Mouse (Mus musculus) urinary bladder, postnatal 10 days (tissue): ENCODE measurements around the gene Appbp2.

Source experiments
- DNase-seq: peaks from one replicate; pipeline ENCODE4 v3.0.0; 2022; ENCODE audit warnings: low spot score

Appbp2 gene

GRCm38 (mm10) chr11:85152256-85152930, 82.5 kb downstream of the Appbp2 start:
- DNase-seq: no peak

DNA sequence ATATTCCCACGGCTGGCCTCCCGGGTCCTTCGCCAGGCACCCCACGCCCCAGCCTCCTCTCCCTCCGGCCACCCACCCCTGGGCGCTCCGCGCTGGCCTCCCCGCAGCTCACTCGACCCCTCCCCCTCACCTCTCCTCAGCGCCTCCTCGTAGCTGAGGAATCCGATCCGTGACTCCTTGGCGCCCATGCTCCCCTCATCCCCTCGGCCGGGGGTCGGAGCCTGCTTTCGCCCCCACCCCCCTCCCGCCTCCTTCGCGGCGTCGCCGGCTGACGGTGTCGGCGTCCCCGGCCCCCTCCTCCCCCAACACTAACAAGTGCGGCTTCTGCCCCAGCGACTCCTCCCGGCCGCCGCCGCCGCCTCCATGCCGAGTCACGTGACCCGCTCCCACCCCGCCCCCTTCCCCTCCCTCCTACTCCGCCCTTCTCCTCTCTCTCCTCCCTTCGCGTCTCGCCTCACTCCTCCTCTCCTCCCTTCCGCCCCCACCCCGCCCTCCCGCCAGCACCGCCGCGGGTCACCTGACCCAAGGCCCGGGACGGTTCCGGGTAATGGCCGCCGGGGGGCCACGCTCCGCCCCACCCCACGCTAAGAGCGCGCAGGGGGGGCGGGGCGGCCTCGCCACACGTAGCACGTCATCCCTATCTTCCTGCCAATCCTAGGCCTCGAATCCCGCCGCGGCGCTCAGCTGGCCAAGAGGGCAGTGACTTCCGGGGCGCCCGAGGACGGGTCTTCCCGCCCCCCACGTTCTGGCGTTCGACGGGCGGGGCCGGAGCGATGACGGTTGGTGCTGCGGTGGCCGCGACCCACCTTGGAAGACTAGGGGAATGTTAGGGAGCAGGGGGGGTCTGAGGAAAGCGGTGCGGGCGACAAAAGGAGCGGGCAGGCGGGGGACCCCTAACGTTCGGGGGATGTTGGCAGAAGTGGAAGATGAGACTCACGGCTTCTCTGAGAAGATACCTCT, 95.1 kb downstream of the Appbp2 start, which contains the start of gene Usp32:
Gene Usp32, minus strand, starts transcription at position 581 of the 960 bp plus-strand sequence.
- DNase-seq: peak; percentile 85

GRCm38 (mm10) chr11:85138776-85139474, 96.0 kb downstream of the Appbp2 start:
- no peak for DNase-seq
